Mouse (Mus musculus) common myeloid progenitor, adult 5-6 weeks (primary cell): ENCODE results near the gene A530064D06Rik. TPM values are rescaled to one million over a fixed set of nuclear protein-coding genes. Genes with fewer than 3 reads are reported as not detected.

Source experiments
- total RNA-seq: library from RNA; stranded (forward); fragments of 200-1000, 187-1606 nt; gene quantifications from 2 replicates; pipeline ENCODE4 v1.2.3, GENCODE M21; 2017

Gene A530064D06Rik
- total RNA-seq, 1 experiment from 2014 or later, result 0.37 TPM

Other genes with a start within 250 kb of the A530064D06Rik start
- gene Foxp4, start 242.6 kb downstream of the A530064D06Rik start, total RNA-seq, result 1.8 and 3.7 TPM in 2 replicates
- gene 1700122O11Rik, start 129.0 kb downstream of the A530064D06Rik start, total RNA-seq, result not detected in 2 replicates
- not detected in 2 replicates for gene 1700067P10Rik, start 78.0 kb downstream of the A530064D06Rik start, total RNA-seq
- 1.4 TPM in 1 of 2 replicates, not detected in the other for gene 9830107B12Rik, start 21.0 kb downstream of the A530064D06Rik start, total RNA-seq
- gene Trem1, start 65.5 kb upstream of the A530064D06Rik start, total RNA-seq, result 1.4 and 2.9 TPM in 2 replicates
- gene Trem3, start 80.5 kb upstream of the A530064D06Rik start, total RNA-seq, result 2.9 and 4.5 TPM in 2 replicates
- 0.58 TPM in 1 of 2 replicates, not detected in the other for gene Treml4, start 97.0 kb upstream of the A530064D06Rik start, total RNA-seq
- 46.2 and 61.0 TPM in 2 replicates for gene Treml2, start 132.2 kb upstream of the A530064D06Rik start, total RNA-seq
- gene B430306N03Rik, start 148.9 kb upstream of the A530064D06Rik start, total RNA-seq, result 0.34 and 0.91 TPM in 2 replicates
- not detected in 2 replicates for gene Trem2, start 179.1 kb upstream of the A530064D06Rik start, total RNA-seq
- gene Treml1, start 192.6 kb upstream of the A530064D06Rik start, total RNA-seq, result 14.1 and 21.0 TPM in 2 replicates
- 77.6 and 92.6 TPM in 2 replicates for gene Nfya, start 242.6 kb upstream of the A530064D06Rik start, total RNA-seq
- gene Oard1, start 242.7 kb upstream of the A530064D06Rik start, total RNA-seq, result 58.8 and 59.1 TPM in 2 replicates